Mouse (Mus musculus) intestine, embryonic 14.5 days (tissue): Measurements from ENCODE around the gene Gm49339. TPM values are rescaled to one million over a fixed set of nuclear protein-coding genes. Genes with fewer than 3 reads are reported as not detected.
"Not testable (repeated sequence)": the region's sequence is repeated elsewhere in the genome, so short reads cannot be mapped to it uniquely, and the experiment has no call there.

Experiments used
- ATAC-seq: fragments of 200-750 bp; cut with Nextera tagmentation; replicated peaks from 2 replicates; pipeline ENCODE4 v1.8.0; 2017; ENCODE audit warnings: low read depth, moderate number of reproducible peaks, moderate TSS enrichment, moderate library complexity; ENCODE audit not compliant: low FRiP score, low TSS enrichment
- DNase-seq: peaks from one replicate; pipeline ENCODE4 v3.0.0-alpha.2; 2018; ENCODE audit warnings: low spot score
- H3K27ac ChIP-seq: fragments of 300-500 bp; sonication (generic); 2 replicates; pipeline ENCODE4 v1.5.1; 2014; ENCODE audit warnings: low read depth, mild to moderate bottlenecking, control low read depth
- H3K27me3 ChIP-seq: fragments of 300-500 bp; sonication (generic); replicated peaks from 2 replicates; pipeline ENCODE4 v1.6.1; 2014; ENCODE audit warnings: low read length, control low read depth; ENCODE audit not compliant: control insufficient read depth, insufficient read depth
- H3K36me3 ChIP-seq: fragments of 300-500 bp; sonication (generic); 2 replicates; pipeline ENCODE4 v1.6.1; 2014; ENCODE audit warnings: low read length, control low read depth; ENCODE audit not compliant: control insufficient read depth, insufficient read depth
- H3K4me1 ChIP-seq: fragments of 300-500 bp; sonication (generic); replicated peaks from 2 replicates; pipeline ENCODE4 v1.6.1; 2014; ENCODE audit warnings: low read length, control low read depth, mixed read lengths; ENCODE audit not compliant: control insufficient read depth, insufficient read depth
- H3K4me2 ChIP-seq: fragments of 300-500 bp; sonication (generic); 2 replicates; pipeline ENCODE4 v1.6.1; 2014; ENCODE audit warnings: low read length
- H3K4me3 ChIP-seq: fragments of 300-500 bp; sonication (generic); 2 replicates; pipeline ENCODE4 v1.5.1; 2014; ENCODE audit warnings: low read depth, low read length, control low read depth, mixed read lengths
- H3K9ac ChIP-seq: fragments of 300-500 bp; sonication (generic); 2 replicates; pipeline ENCODE4 v1.6.1; 2014; ENCODE audit warnings: mild to moderate bottlenecking, low read length
- H3K9me3 ChIP-seq: fragments of 300-500 bp; sonication (generic); 2 replicates; pipeline ENCODE4 v1.6.1; 2016; ENCODE audit warnings: low read length, control low read depth; ENCODE audit not compliant: control insufficient read depth
- WGBS: fragments of 180-500 bp; shearing (Covaris S2); extraction: QIAGEN DNeasy Blood & Tissue Kit; methylation state at CpG from one replicate; pipeline ENCODE4 v1.1.7; 2014; 5-methylcytosine and 5-hydroxymethylcytosine counted together
- polyA plus RNA-seq: library from polyadenylated mRNA; unstranded; fragments of >200 nt; fragmentation: Nextera tagmentation; extraction: Ambion mirVana; gene quantifications from 2 replicates; pipeline ENCODE4 v1.2.1, GENCODE M21; 2014

Gm49339 gene
- polyA plus RNA-seq, 1 experiment from 2014 or later: not detected

GRCm38 (mm10) chr10:51490691-51491090 is 10.3 kb downstream of the Gm49339 start, which contains the start of gene Lilrb4a:
Gene Lilrb4a, plus strand, starts transcription at chr10:51490956.
- not testable (repeated sequence) for DNase-seq, H3K36me3 ChIP-seq, ATAC-seq, H3K9me3 ChIP-seq, H3K4me2 ChIP-seq, H3K4me3 ChIP-seq, H3K27ac ChIP-seq, H3K4me1 ChIP-seq, H3K27me3 ChIP-seq, H3K9ac ChIP-seq
- no CpG with 5 or more reads among the region's 2 CpGs for WGBS

- Histone ChIP-seq H3K27ac (no peak overlapping the region), H3K9ac (no peak overlapping the region), H3K36me3 (no peaks in the 10 kb centered on the region), H3K4me2 (no peak overlapping the region), H3K4me1 (no peaks in the 10 kb centered on the region), H3K27me3 (no peaks in the 10 kb centered on the region), H3K4me3 (no peak overlapping the region), H3K9me3 (no peaks in the 10 kb centered on the region)
- DNase-seq (no peak), ATAC-seq (no peak)
Measured at GRCm38 (mm10) chr10:51520021-51520420, 39.6 kb downstream of the Gm49339 start.

- no peak for DNase-seq
- H3K9me3 ChIP-seq: no peaks in the 10 kb centered on the region
Measured at GRCm38 (mm10) chr10:51521453-51521852, 41.0 kb downstream of the Gm49339 start.

GRCm38 (mm10) chr10:51526090-51526489 is 45.7 kb downstream of the Gm49339 start:
- Histone ChIP-seq H3K9me3 (no peaks in the 10 kb centered on the region), H3K36me3 (no peaks in the 10 kb centered on the region), H3K4me2 (no peak overlapping the region), H3K9ac (no peak overlapping the region), H3K4me1 (no peaks in the 10 kb centered on the region), H3K27me3 (no peaks in the 10 kb centered on the region), H3K4me3 (no peak overlapping the region), H3K27ac (no peak overlapping the region)
- WGBS: 69% methylated on average over 7 of the region's 7 CpGs
- DNase-seq: no peak
- no peak for ATAC-seq

More at GRCm38 (mm10) chr10:51521453-51521852, 41.0 kb downstream of the Gm49339 start:
- Histone ChIP-seq H3K4me2 (no peak overlapping the region), H3K4me1 (no peaks in the 10 kb centered on the region), H3K27ac (no peak overlapping the region), H3K9ac (no peak overlapping the region), H3K27me3 (no peaks in the 10 kb centered on the region), H3K4me3 (no peak overlapping the region), H3K36me3 (no peaks in the 10 kb centered on the region)
- no peak for ATAC-seq

- H3K4me2 ChIP-seq: no peak overlapping the region
- H3K27ac ChIP-seq: no peak overlapping the region
- no peaks in the 10 kb centered on the region for H3K9me3 ChIP-seq
- WGBS: 66% methylated on average over 4 of the region's 4 CpGs
- H3K4me3 ChIP-seq: no peak overlapping the region
- no peaks in the 10 kb centered on the region for H3K27me3 ChIP-seq
- no peaks in the 10 kb centered on the region for H3K4me1 ChIP-seq
- H3K36me3 ChIP-seq: no peaks in the 10 kb centered on the region
- no peak for ATAC-seq
- H3K9ac ChIP-seq: no peak overlapping the region
- DNase-seq: no peak
Measured at GRCm38 (mm10) chr10:51526633-51527032, 46.2 kb downstream of the Gm49339 start.

GRCm38 (mm10) chr10:51528840-51529434 is 48.5 kb downstream of the Gm49339 start:
- Histone ChIP-seq H3K9me3 (no peaks in the 10 kb centered on the region), H3K9ac (no peak overlapping the region), H3K27me3 (no peaks in the 10 kb centered on the region), H3K4me1 (no peaks in the 10 kb centered on the region), H3K4me3 (no peak overlapping the region), H3K4me2 (no peak overlapping the region), H3K36me3 (no peaks in the 10 kb centered on the region), H3K27ac (no peak overlapping the region)
- ATAC-seq (no peak), DNase-seq (no peak)
- WGBS: 61% methylated on average over 8 of the region's 8 CpGs

- no peaks in the 10 kb centered on the region for H3K36me3 ChIP-seq
- no peak overlapping the region for H3K9ac ChIP-seq
- no peaks in the 10 kb centered on the region for H3K27me3 ChIP-seq
- DNase-seq: no peak
- H3K4me1 ChIP-seq: no peaks in the 10 kb centered on the region
- 68% methylated on average over 3 of the region's 3 CpGs for WGBS
- no peaks in the 10 kb centered on the region for H3K9me3 ChIP-seq
- no peak overlapping the region for H3K4me2 ChIP-seq
- ATAC-seq: no peak
- no peak overlapping the region for H3K4me3 ChIP-seq
- H3K27ac ChIP-seq: no peak overlapping the region
Measured at GRCm38 (mm10) chr10:51529497-51529896, 49.1 kb downstream of the Gm49339 start.

GRCm38 (mm10) chr10:51530813-51531212 is 50.4 kb downstream of the Gm49339 start:
- Histone ChIP-seq H3K4me3 (no peak overlapping the region), H3K4me1 (no peaks in the 10 kb centered on the region), H3K4me2 (no peak overlapping the region), H3K9me3 (no peaks in the 10 kb centered on the region), H3K9ac (no peak overlapping the region), H3K27me3 (no peaks in the 10 kb centered on the region), H3K27ac (no peak overlapping the region), H3K36me3 (no peaks in the 10 kb centered on the region)
- 89% methylated on average over 7 of the region's 7 CpGs for WGBS
- ATAC-seq: no peak
- DNase-seq: no peak
